ENCODE assay signal across 10 mouse cellular contexts in genomic region chr10:28523992-28524735, GRCm38 (mm10).
DNase-seq lines count a peak whose midpoint lies in the region; ATAC-seq and TF ChIP-seq lines count a peak whose summit lies in the region.
"Had no signal": no experiment of that assay in that cellular context is flagged by ENCODE, and none has a peak within 500 bp of the region (broad histone marks: within the 10 kb centered on the region; RNA-seq: fewer than 3 reads in every experiment).

No protein-coding gene starts in this region.

- DNase-seq in left cerebral cortex, postnatal 25 days (ENCODE audit: low spot score in 2 of 2) = peak; percentile 24 to 34
- DNase-seq in left cerebral cortex, adult 11 months (ENCODE audit: low spot score) = no peak
- peak; percentile 18 to 50 for DNase-seq in layer of hippocampus, adult 18-20 months (ENCODE audit: low spot score in 2 of 2)
- DNase-seq: cerebellum, adult 11 months; gastrocnemius, postnatal 25 days had no signal

- 32% methylated on average over 14 of the region's 14 CpGs for WGBS in heart, embryonic 13.5 days
- 61% methylated on average over 14 of the region's 14 CpGs for WGBS in intestine, embryonic 16.5 days
- WGBS in intestine, embryonic 15.5 days = 61% methylated on average over 14 of the region's 14 CpGs
- WGBS in liver, embryonic 12.5 days (ENCODE audit: insufficient replicate concordance) = 72% methylated on average over 14 of the region's 14 CpGs

- no peak for TF ChIP-seq POLR2A in cortical plate, adult 2 months (IDR thresholded peaks at IDR 0.05; ENCODE audit: extremely low read depth, insufficient read depth, low read length)

- no peaks in the 10 kb centered on the region for H3K36me3 ChIP-seq in heart, embryonic 13.5 days
- H3K36me3 ChIP-seq in intestine, embryonic 16.5 days (ENCODE audit: control insufficient read depth, insufficient read depth, low read length) = no peaks in the 10 kb centered on the region
- H3K36me3 ChIP-seq in intestine, embryonic 15.5 days = no peaks in the 10 kb centered on the region
- H3K36me3 ChIP-seq in liver, embryonic 12.5 days = no peaks in the 10 kb centered on the region

- H3K27me3 ChIP-seq in heart, embryonic 13.5 days (replicated peaks) = no peaks in the 10 kb centered on the region
- H3K27me3 ChIP-seq in intestine, embryonic 16.5 days (replicated peaks; ENCODE audit: control insufficient read depth, insufficient read depth, low read length) = no peaks in the 10 kb centered on the region
- H3K27me3 ChIP-seq in intestine, embryonic 15.5 days (replicated peaks) = no peaks in the 10 kb centered on the region
- H3K27me3 ChIP-seq in liver, embryonic 12.5 days (replicated peaks) = no peaks in the 10 kb centered on the region

- H3K9me3 ChIP-seq in heart, embryonic 13.5 days = no peaks in the 10 kb centered on the region
- no peaks in the 10 kb centered on the region for H3K9me3 ChIP-seq in intestine, embryonic 16.5 days (ENCODE audit: control insufficient read depth, low read length)
- no peaks in the 10 kb centered on the region for H3K9me3 ChIP-seq in intestine, embryonic 15.5 days
- H3K9me3 ChIP-seq in liver, embryonic 12.5 days (replicated peaks) = no peaks in the 10 kb centered on the region

- peak overlapping the region; percentile 22; the same call in 1 of the 2 replicates for H3K4me3 ChIP-seq in cortical plate, adult 2 months (ENCODE audit: insufficient read depth, low read length)
- no peak overlapping the region for H3K4me3 ChIP-seq in heart, embryonic 13.5 days
- H3K4me3 ChIP-seq in intestine, embryonic 16.5 days (ENCODE audit: low read length) = no peak overlapping the region
- no peak overlapping the region for H3K4me3 ChIP-seq in intestine, embryonic 15.5 days (replicated peaks)
- no peak overlapping the region for H3K4me3 ChIP-seq in liver, embryonic 12.5 days

- H3K4me1 ChIP-seq in cortical plate, adult 2 months (ENCODE audit: control insufficient read depth, insufficient read depth, low read length) = peaks cover 2% of the 10 kb centered on the region; the same call in 1 of the 2 replicates
- peaks cover 26% of the 10 kb centered on the region for H3K4me1 ChIP-seq in heart, embryonic 13.5 days
- H3K4me1 ChIP-seq in intestine, embryonic 16.5 days (ENCODE audit: control insufficient read depth, insufficient read depth, low read length) = no peaks in the 10 kb centered on the region
- H3K4me1 ChIP-seq in intestine, embryonic 15.5 days (replicated peaks) = no peaks in the 10 kb centered on the region
- peaks cover 9% of the 10 kb centered on the region for H3K4me1 ChIP-seq in liver, embryonic 12.5 days

- intact Hi-C loops in left cerebral cortex, postnatal 25 days (cut with DNase I) = no loop called here

- no peak for TF ChIP-seq CTCF in cortical plate, adult 2 months (IDR thresholded peaks at IDR 0.05; ENCODE audit: extremely low read depth, insufficient read depth, low read length)

- peak overlapping the region; percentile 49 for H3K4me2 ChIP-seq in heart, embryonic 13.5 days
- H3K4me2 ChIP-seq in intestine, embryonic 16.5 days (ENCODE audit: low read depth, low read length) = no peak overlapping the region
- H3K4me2 ChIP-seq in intestine, embryonic 15.5 days (replicated peaks) = no peak overlapping the region
- H3K4me2 ChIP-seq in liver, embryonic 12.5 days = no peak overlapping the region

- ATAC-seq in heart, embryonic 13.5 days (ENCODE audit: extremely low read depth, insufficient number of reproducible peaks, low FRiP score, low TSS enrichment) = no peak
- no peak for ATAC-seq in intestine, embryonic 16.5 days
- ATAC-seq in intestine, embryonic 15.5 days = no peak
- ATAC-seq in liver, embryonic 12.5 days = no peak

- H3K27ac ChIP-seq in cortical plate, adult 2 months (ENCODE audit: insufficient read depth, low read length) = no peak overlapping the region
- H3K27ac ChIP-seq in heart, embryonic 13.5 days (replicated peaks) = peak overlapping the region; percentile 85
- no peak overlapping the region for H3K27ac ChIP-seq in intestine, embryonic 16.5 days (ENCODE audit: low read length)
- no peak overlapping the region for H3K27ac ChIP-seq in intestine, embryonic 15.5 days
- no peak overlapping the region for H3K27ac ChIP-seq in liver, embryonic 12.5 days

- no peak overlapping the region for H3K9ac ChIP-seq in heart, embryonic 13.5 days
- H3K9ac ChIP-seq in intestine, embryonic 16.5 days (ENCODE audit: low read depth, low read length) = no peak overlapping the region
- H3K9ac ChIP-seq in intestine, embryonic 15.5 days = no peak overlapping the region
- no peak overlapping the region for H3K9ac ChIP-seq in liver, embryonic 12.5 days
